Mouse (Mus musculus) stomach, postnatal 0 days (tissue): ENCODE results near the gene Aida.

Source experiments
- CTCF ChIP-seq: IDR thresholded peaks from 2 replicates; pipeline ENCODE4 v1.5.1; 2016; ENCODE audit warnings: antibody characterized with exemption, low read depth, mild to moderate bottlenecking, moderate library complexity
- EP300 ChIP-seq: optimal IDR thresholded peaks from 2 replicates; pipeline ENCODE3; 2016; ENCODE audit warnings: antibody characterized with exemption

DNA sequence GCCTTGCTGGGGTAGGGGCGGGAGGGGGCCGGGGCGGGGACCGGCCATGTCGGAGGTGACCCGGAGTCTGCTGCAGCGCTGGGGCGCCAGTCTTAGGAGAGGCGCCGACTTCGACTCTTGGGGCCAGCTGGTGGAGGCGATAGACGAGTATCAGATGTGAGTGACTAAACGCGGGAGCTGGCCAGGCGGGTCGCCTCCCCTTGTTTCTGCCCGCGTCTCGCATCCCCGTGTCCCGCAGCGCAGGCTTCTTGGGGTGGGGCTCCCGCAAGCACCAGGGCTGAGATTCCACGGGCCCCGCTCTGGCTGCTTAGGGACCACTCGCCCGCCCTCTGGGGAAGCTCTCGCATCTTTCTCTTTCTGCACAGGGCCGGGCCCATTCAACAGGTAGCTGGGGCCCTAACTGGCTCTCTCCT, 1.1 kb downstream of the Aida start:
- TF ChIP-seq CTCF (no peak), EP300 (no peak)
